Mouse (Mus musculus) intestine, embryonic 15.5 days (tissue): ENCODE results near the gene Gm29427. TPM values are rescaled to one million over a fixed set of nuclear protein-coding genes. Genes with fewer than 3 reads are reported as not detected.

Source experiments
- ATAC-seq: fragments of 200-750 bp; cut with Nextera tagmentation; 2 replicates; pipeline ENCODE4 v1.8.0; 2017; ENCODE audit warnings: moderate TSS enrichment, moderate library complexity
- H3K27ac ChIP-seq: fragments of 300-500 bp; sonication (generic); 2 replicates; pipeline ENCODE4 v1.5.1; 2015; ENCODE audit warnings: mild to moderate bottlenecking, inconsistent platforms
- H3K27me3 ChIP-seq: fragments of 300-500 bp; sonication (generic); replicated peaks from 2 replicates; pipeline ENCODE4 v1.6.1; 2015; ENCODE audit warnings: inconsistent platforms
- H3K36me3 ChIP-seq: fragments of 300-500 bp; sonication (generic); 2 replicates; pipeline ENCODE4 v1.6.1; 2015; ENCODE audit warnings: inconsistent platforms
- H3K4me1 ChIP-seq: fragments of 300-500 bp; sonication (generic); replicated peaks from 2 replicates; pipeline ENCODE4 v1.6.1; 2015; ENCODE audit warnings: inconsistent platforms
- H3K4me2 ChIP-seq: fragments of 300-500 bp; sonication (generic); replicated peaks from 2 replicates; pipeline ENCODE4 v1.6.1; 2015; ENCODE audit warnings: mild to moderate bottlenecking, inconsistent platforms
- H3K4me3 ChIP-seq: fragments of 300-500 bp; sonication (generic); replicated peaks from 2 replicates; pipeline ENCODE4 v1.5.1; 2015; ENCODE audit warnings: inconsistent platforms
- H3K9ac ChIP-seq: fragments of 300-500 bp; sonication (generic); 2 replicates; pipeline ENCODE4 v1.6.1; 2015; ENCODE audit warnings: inconsistent platforms
- H3K9me3 ChIP-seq: fragments of 300-500 bp; sonication (generic); 2 replicates; pipeline ENCODE4 v1.6.1; 2016; ENCODE audit warnings: inconsistent platforms
- WGBS: fragments of 180-500 bp; shearing (Covaris S2); methylation state at CpG from one replicate; pipeline ENCODE4 v1.1.7; 2015; 5-methylcytosine and 5-hydroxymethylcytosine counted together
- polyA plus RNA-seq: library from polyadenylated mRNA; unstranded; fragments of >200 nt; fragmentation: Nextera tagmentation; extraction: Ambion mirVana; gene quantifications from 2 replicates; pipeline ENCODE4 v1.2.1, GENCODE M21; 2015

Gm29427 gene
- polyA plus RNA-seq, 1 experiment from 2014 or later, result not detected

DNA sequence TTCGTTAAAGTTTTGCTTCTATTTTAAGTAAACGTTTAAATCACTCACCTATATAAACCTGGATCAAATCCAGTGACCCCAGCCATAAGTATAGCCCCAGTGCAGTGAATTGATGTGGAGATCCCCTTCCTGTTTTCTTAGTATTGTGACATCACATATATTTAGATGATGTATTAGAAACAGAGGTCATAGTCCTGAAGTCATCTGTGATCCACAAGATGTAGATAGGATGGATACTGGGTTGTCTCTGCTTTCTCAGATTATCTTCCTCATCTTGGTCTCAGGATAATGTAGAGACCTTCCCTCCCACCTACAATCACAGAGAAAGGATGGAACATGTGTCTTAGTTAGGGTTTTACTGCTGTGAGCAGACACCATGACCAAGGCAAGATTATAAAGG is 13.6 kb upstream of the Gm29427 start, which contains the start of gene Pfkfb2:
Gene Pfkfb2, minus strand, starts transcription at position 101 of the 400 bp plus-strand sequence.
- Histone ChIP-seq H3K9ac (no peak within 1 kb of the TSS), H3K4me3 (no peak within 1 kb of the TSS), H3K27ac (no peak within 1 kb of the TSS), H3K36me3 (no peaks in the 10 kb centered on the region), H3K4me1 (peaks cover 9% of the 10 kb centered on the region), H3K4me2 (no peak within 1 kb of the TSS), H3K9me3 (no peaks in the 10 kb centered on the region), H3K27me3 (no peaks in the 10 kb centered on the region)
- 81% methylated on average over 2 of the region's 2 CpGs for WGBS
- no peak for ATAC-seq

- 88% methylated on average over 3 of the region's 3 CpGs for WGBS
- no peak for ATAC-seq
- Histone ChIP-seq H3K9me3 (no peaks in the 10 kb centered on the region), H3K36me3 (no peaks in the 10 kb centered on the region), H3K9ac (no peak overlapping the region), H3K4me1 (peaks cover 9% of the 10 kb centered on the region), H3K4me2 (no peak overlapping the region), H3K27ac (no peak overlapping the region), H3K4me3 (no peak overlapping the region), H3K27me3 (no peaks in the 10 kb centered on the region)
These were observed 13.1 kb upstream of the Gm29427 start for GRCm38 (mm10) chr1:130728708-130729107.

DNA sequence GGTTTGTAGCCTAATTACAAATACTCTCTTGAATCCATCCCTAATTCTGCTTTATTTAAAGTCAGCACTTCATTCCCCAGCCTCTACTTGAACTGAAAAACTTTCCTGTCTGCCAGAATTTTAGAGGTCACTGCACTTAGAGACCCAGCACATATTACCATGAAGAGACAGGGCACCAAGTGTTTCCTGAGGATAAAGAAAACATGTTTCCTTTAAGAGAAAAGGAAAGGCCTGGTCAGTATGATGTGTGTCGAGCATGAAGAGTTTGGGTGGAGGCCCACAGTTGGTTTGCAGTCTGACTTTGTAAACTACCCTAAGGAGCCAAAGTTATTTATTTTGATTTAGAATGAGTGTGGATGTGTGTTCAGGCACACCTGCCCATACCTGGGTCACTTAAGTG is 12.5 kb upstream of the Gm29427 start:
- Histone ChIP-seq H3K36me3 (no peaks in the 10 kb centered on the region), H3K4me2 (no peak overlapping the region), H3K4me1 (peaks cover 9% of the 10 kb centered on the region), H3K9me3 (no peaks in the 10 kb centered on the region), H3K27ac (no peak overlapping the region), H3K4me3 (no peak overlapping the region), H3K9ac (no peak overlapping the region), H3K27me3 (no peaks in the 10 kb centered on the region)
- no peak for ATAC-seq
- 58% methylated on average over 1 of the region's 1 CpGs for WGBS

GRCm38 (mm10) chr1:130726396-130726795 is 10.8 kb upstream of the Gm29427 start:
- ATAC-seq, result no peak

GRCm38 (mm10) chr1:130724206-130724605 is 8.6 kb upstream of the Gm29427 start:
- H3K27me3 ChIP-seq, result no peaks in the 10 kb centered on the region
- no peak overlapping the region for H3K4me2 ChIP-seq
- WGBS, result 87% methylated on average over 5 of the region's 5 CpGs
- H3K27ac ChIP-seq, result no peak overlapping the region
- ATAC-seq, result no peak
- H3K4me3 ChIP-seq, result no peak overlapping the region
- 0 out of 2 replicates have a peak, but pooled peaks cover 3% of the 10 kb centered on the region for H3K36me3 ChIP-seq
- no peaks in the 10 kb centered on the region for H3K4me1 ChIP-seq
- no peaks in the 10 kb centered on the region for H3K9me3 ChIP-seq
- H3K9ac ChIP-seq, result no peak overlapping the region

More at GRCm38 (mm10) chr1:130726396-130726795, 10.8 kb upstream of the Gm29427 start:
- H3K36me3 ChIP-seq, result no peaks in the 10 kb centered on the region
- H3K4me1 ChIP-seq, result peaks cover 3% of the 10 kb centered on the region
- no peaks in the 10 kb centered on the region for H3K9me3 ChIP-seq
- H3K27ac ChIP-seq, result no peak overlapping the region
- 88% methylated on average over 2 of the region's 2 CpGs for WGBS
- no peak overlapping the region for H3K4me3 ChIP-seq
- no peak overlapping the region for H3K9ac ChIP-seq
- no peaks in the 10 kb centered on the region for H3K27me3 ChIP-seq
- H3K4me2 ChIP-seq, result no peak overlapping the region

DNA sequence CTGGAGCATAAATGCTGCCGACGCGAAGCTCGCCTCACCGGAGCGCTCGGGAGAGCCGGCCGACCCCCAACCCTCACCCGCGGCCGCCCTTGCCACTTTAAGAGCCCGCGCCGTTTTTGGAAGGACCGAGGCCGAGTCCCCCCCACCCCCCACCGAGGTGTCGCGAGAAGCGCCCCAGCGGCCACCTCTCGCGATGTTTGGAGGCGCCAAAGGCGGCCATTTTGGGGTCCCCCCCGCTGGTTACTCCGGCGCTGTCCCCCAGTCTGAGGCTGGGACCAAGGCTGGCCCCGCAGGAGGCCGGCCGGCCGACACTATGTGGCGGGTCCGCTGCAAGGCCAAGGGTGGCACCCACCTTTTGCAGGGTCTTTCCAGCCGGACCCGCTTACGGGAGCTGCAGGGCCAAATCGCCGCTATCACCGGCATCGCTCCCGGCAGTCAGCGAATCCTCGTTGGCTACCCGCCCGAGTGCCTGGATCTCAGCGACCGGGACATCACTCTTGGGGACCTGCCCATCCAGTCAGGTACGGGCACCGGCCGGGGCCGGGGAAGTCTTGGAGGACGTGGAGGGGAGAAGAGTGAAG is 1.8 kb upstream of the Gm29427 start, which contains the start of gene Yod1:
Gene Yod1, plus strand, starts transcription at position 37 of the 581 bp plus-strand sequence.
- H3K27ac ChIP-seq, result peak within 1 kb of the TSS; percentile 74
- peak; percentile 76 for ATAC-seq
- no peaks in the 10 kb centered on the region for H3K27me3 ChIP-seq
- H3K36me3 ChIP-seq, result 0 out of 2 replicates have a peak, but pooled peaks cover 3% of the 10 kb centered on the region
- peaks cover 6% of the 10 kb centered on the region; the same call in 1 of the 2 replicates for H3K4me1 ChIP-seq
- peak within 1 kb of the TSS; percentile 81 for H3K4me3 ChIP-seq
- no peaks in the 10 kb centered on the region for H3K9me3 ChIP-seq
- peak within 1 kb of the TSS; percentile 86 for H3K4me2 ChIP-seq
- under 1% methylated on average over 54 of the region's 54 CpGs for WGBS
- peak within 1 kb of the TSS; percentile 93 for H3K9ac ChIP-seq

DNA sequence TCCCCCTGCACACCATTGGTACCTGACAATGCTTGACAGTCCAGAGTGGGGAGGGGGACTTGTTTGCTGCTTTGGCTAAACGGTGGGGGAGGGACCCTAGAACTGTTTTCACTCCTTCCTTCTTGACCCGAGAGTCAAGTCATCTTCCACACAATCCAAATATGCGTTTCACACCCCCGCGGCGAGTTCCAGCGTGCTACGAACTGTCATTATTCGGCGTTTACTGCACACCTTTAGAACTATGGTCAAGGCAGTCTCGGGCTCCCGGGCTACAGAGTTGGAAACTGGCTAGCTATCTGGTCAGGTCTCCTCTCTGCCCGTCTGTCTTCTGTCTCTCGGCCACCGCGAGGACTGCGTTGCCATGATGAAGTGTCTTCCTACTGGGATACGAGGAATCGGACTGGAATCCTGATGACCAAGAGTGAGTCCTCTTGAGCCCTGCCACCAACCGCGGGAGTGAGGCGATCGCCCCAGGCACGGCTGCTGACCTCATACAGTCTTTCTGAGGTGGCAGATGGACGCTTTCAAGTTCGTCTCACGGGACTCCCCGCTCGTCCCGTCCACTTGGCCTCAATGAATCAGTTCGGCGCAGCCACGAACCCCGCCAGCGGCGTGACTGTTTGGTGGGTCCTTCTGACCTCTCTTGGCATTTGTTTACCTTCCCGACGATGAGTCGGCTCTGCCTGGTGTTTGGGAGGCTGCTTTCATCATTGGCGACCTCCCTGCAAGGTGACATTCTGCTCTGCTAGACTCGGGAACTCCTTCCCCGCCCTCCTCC is 1.1 kb upstream of the Gm29427 start:
- peaks cover 6% of the 10 kb centered on the region; the same call in 1 of the 2 replicates for H3K4me1 ChIP-seq
- peak overlapping the region; percentile 74 for H3K27ac ChIP-seq
- H3K9me3 ChIP-seq, result no peaks in the 10 kb centered on the region
- H3K4me2 ChIP-seq, result peak overlapping the region; percentile 86
- H3K9ac ChIP-seq, result peak overlapping the region; percentile 93
- H3K4me3 ChIP-seq, result peak overlapping the region; percentile 81
- peak; percentile 9 for ATAC-seq
- under 1% methylated on average over 42 of the region's 42 CpGs for WGBS
- H3K36me3 ChIP-seq, result 0 out of 2 replicates have a peak, but pooled peaks cover 3% of the 10 kb centered on the region
- H3K27me3 ChIP-seq, result no peaks in the 10 kb centered on the region

GRCm38 (mm10) chr1:130716218-130716512 is 566 bp upstream of the Gm29427 start:
- peaks cover 6% of the 10 kb centered on the region; the same call in 1 of the 2 replicates for H3K4me1 ChIP-seq
- H3K4me2 ChIP-seq, result peak overlapping the region; percentile 86
- 2% methylated on average over 3 of the region's 3 CpGs for WGBS
- no peaks in the 10 kb centered on the region for H3K9me3 ChIP-seq
- peak overlapping the region; percentile 74 for H3K27ac ChIP-seq
- H3K36me3 ChIP-seq, result 0 out of 2 replicates have a peak, but pooled peaks cover 3% of the 10 kb centered on the region
- H3K9ac ChIP-seq, result peak overlapping the region; percentile 93
- peak overlapping the region; percentile 81 for H3K4me3 ChIP-seq
- H3K27me3 ChIP-seq, result no peaks in the 10 kb centered on the region
- peak; percentile 20 for ATAC-seq

GRCm38 (mm10) chr1:130714046-130714445 is 1.6 kb downstream of the Gm29427 start:
- no peak overlapping the region for H3K4me3 ChIP-seq
- ATAC-seq, result no peak
- WGBS, result 72% methylated on average over 4 of the region's 4 CpGs
- no peak overlapping the region for H3K27ac ChIP-seq
- H3K4me2 ChIP-seq, result peak overlapping the region; percentile 86
- H3K27me3 ChIP-seq, result no peaks in the 10 kb centered on the region
- H3K36me3 ChIP-seq, result no peaks in the 10 kb centered on the region
- no peaks in the 10 kb centered on the region for H3K9me3 ChIP-seq
- no peak overlapping the region for H3K9ac ChIP-seq
- H3K4me1 ChIP-seq, result peaks cover 6% of the 10 kb centered on the region; the same call in 1 of the 2 replicates

DNA sequence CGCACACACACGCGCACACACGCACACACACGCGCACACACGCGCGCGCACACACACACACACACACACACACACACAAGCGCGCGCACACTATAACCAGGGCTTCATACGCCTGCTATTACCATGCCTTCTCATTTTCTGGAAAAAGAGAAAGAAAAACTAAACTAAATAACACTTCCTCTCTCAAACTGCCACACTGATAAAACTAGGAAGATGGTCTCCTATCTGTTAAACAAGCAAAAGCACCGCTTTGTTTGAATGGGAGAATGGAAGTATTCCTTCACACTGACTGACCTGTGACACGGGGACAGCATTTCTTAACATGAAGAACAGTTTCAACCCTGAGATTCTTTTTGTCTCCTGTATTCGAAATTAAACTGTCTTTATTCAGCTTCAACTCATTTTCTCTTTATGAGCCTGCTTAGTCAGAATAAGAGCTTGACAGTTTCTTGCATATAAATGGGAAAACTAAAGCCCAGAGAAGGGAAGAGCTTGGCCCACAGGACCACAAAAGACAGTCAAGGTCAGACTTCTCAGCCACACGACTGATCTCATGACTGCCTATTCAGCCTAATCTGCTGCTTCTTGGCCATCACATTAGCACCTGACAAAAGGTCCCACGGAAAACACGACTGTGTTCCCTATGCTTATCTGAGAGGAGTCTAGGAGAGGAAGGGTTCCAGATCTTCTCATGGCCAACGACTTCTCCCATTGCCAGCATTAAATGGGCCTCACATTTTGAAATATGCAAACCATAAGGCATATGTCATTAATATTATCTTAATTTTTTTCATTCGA is 5.1 kb downstream of the Gm29427 start:
- H3K27me3 ChIP-seq, result no peaks in the 10 kb centered on the region
- no peak for ATAC-seq
- H3K4me3 ChIP-seq, result no peak overlapping the region
- H3K27ac ChIP-seq, result no peak overlapping the region
- H3K36me3 ChIP-seq, result no peaks in the 10 kb centered on the region; the same call in 1 of the 2 replicates
- no peak overlapping the region for H3K4me2 ChIP-seq
- 90% methylated on average over 22 of the region's 22 CpGs for WGBS
- no peak overlapping the region for H3K9ac ChIP-seq
- H3K9me3 ChIP-seq, result no peaks in the 10 kb centered on the region
- H3K4me1 ChIP-seq, result no peaks in the 10 kb centered on the region

GRCm38 (mm10) chr1:130703613-130704012 is 12.0 kb downstream of the Gm29427 start:
- WGBS, result 92% methylated on average over 2 of the region's 2 CpGs
- H3K27me3 ChIP-seq, result no peaks in the 10 kb centered on the region
- ATAC-seq, result no peak
- H3K4me2 ChIP-seq, result no peak overlapping the region
- H3K4me1 ChIP-seq, result no peaks in the 10 kb centered on the region
- no peaks in the 10 kb centered on the region for H3K9me3 ChIP-seq
- H3K4me3 ChIP-seq, result no peak overlapping the region
- H3K9ac ChIP-seq, result no peak overlapping the region
- peaks cover 12% of the 10 kb centered on the region; the same call in 1 of the 2 replicates for H3K36me3 ChIP-seq
- no peak overlapping the region for H3K27ac ChIP-seq

DNA sequence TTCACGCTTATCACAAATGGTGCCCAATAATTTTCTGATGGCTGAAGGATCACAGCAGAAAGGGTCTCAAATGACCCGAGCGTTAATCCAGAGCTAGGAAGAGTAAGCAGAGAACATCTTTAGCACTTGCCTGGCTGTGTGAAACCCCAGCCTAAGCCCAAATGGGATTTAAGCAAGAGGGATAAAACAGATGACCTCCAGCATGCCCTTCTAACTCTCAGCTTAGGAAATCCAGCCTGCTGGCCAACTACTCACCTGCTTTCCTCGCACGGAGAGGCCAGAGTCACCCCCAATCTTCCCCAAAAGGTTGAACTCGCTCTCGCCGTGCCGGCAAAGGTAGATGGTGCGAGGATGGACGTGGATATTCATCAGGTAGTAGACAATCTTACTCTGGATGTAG is 13.6 kb downstream of the Gm29427 start:
- ATAC-seq, result no peak
- no peak overlapping the region for H3K9ac ChIP-seq
- no peaks in the 10 kb centered on the region for H3K4me1 ChIP-seq
- H3K27me3 ChIP-seq, result no peaks in the 10 kb centered on the region
- H3K36me3 ChIP-seq, result peaks cover 12% of the 10 kb centered on the region; the same call in 1 of the 2 replicates
- H3K4me2 ChIP-seq, result no peak overlapping the region
- 93% methylated on average over 11 of the region's 11 CpGs for WGBS
- H3K27ac ChIP-seq, result no peak overlapping the region
- H3K9me3 ChIP-seq, result no peaks in the 10 kb centered on the region
- H3K4me3 ChIP-seq, result no peak overlapping the region
